Mouse (Mus musculus) heart, embryonic 14.5 days (tissue): ENCODE measurements around the gene Nek6. TPM values are rescaled to one million over a fixed set of nuclear protein-coding genes. Genes with fewer than 3 reads are reported as not detected.

Experiments used
- ATAC-seq: fragments of 200-750 bp; cut with Nextera tagmentation; 2 replicates; pipeline ENCODE4 v1.8.0; 2017; ENCODE audit warnings: low read depth, moderate TSS enrichment; ENCODE audit not compliant: insufficient number of reproducible peaks, insufficient read depth, low FRiP score
- H3K27ac ChIP-seq, 2 experiments: fragments of 200-500 bp in 1 of 2; fragments of 300-500 bp in 1 of 2; sonication (generic) in 1 of 2; replicated peaks in 1 of 2; 2 replicates each; pipeline ENCODE4 v1.5.1; 2012 to 2014; ENCODE audit warnings: low read depth in 2 of 2, low read length in 2 of 2, control low read depth in 1 of 2, mild to moderate bottlenecking in 1 of 2, mixed read lengths in 1 of 2; ENCODE audit not compliant: control insufficient read depth in 1 of 2, insufficient read depth in 1 of 2
- H3K27me3 ChIP-seq: fragments of 300-500 bp; sonication (generic); 2 replicates; pipeline ENCODE4 v1.6.1; 2014; ENCODE audit warnings: mild to moderate bottlenecking, low read length, control low read depth; ENCODE audit not compliant: control insufficient read depth, insufficient read depth
- H3K36me3 ChIP-seq: fragments of 300-500 bp; sonication (generic); 2 replicates; pipeline ENCODE4 v1.6.1; 2014; ENCODE audit warnings: mild to moderate bottlenecking, control low read depth, low read length, mixed read lengths; ENCODE audit not compliant: control insufficient read depth, insufficient read depth
- H3K4me1 ChIP-seq, 2 experiments: fragments of 200-500 bp in 1 of 2; fragments of 300-500 bp in 1 of 2; sonication (generic) in 1 of 2; 2 replicates each; pipeline ENCODE4 v1.6.1; 2012 to 2014; ENCODE audit warnings: low read length in 2 of 2, control low read depth in 1 of 2, mixed read lengths in 1 of 2; ENCODE audit not compliant: control insufficient read depth in 2 of 2, insufficient read depth in 2 of 2
- H3K4me2 ChIP-seq: fragments of 300-500 bp; sonication (generic); 2 replicates; pipeline ENCODE4 v1.6.1; 2014; ENCODE audit warnings: mild to moderate bottlenecking, low read length
- H3K4me3 ChIP-seq, 2 experiments: fragments of 200-500 bp in 1 of 2; fragments of 300-500 bp in 1 of 2; sonication (generic) in 1 of 2; 2 replicates each; pipeline ENCODE4 v1.5.1; 2012 to 2014; ENCODE audit warnings: low read length in 2 of 2, mild to moderate bottlenecking in 2 of 2, control low read depth in 1 of 2, low read depth in 1 of 2, moderate library complexity in 1 of 2; ENCODE audit not compliant: control insufficient read depth in 1 of 2, insufficient read depth in 1 of 2
- H3K9ac ChIP-seq: fragments of 300-500 bp; sonication (generic); 2 replicates; pipeline ENCODE4 v1.6.1; 2014; ENCODE audit warnings: mild to moderate bottlenecking, low read length
- H3K9me3 ChIP-seq: fragments of 300-500 bp; sonication (generic); 2 replicates; pipeline ENCODE4 v1.6.1; 2016; ENCODE audit warnings: low read length, control low read depth; ENCODE audit not compliant: control insufficient read depth
- WGBS: fragments of 180-500 bp; shearing (Covaris S2); extraction: QIAGEN DNeasy Blood & Tissue Kit; methylation state at CpG from one replicate; pipeline ENCODE4 v1.1.7; 2014; 5-methylcytosine and 5-hydroxymethylcytosine counted together
- polyA plus RNA-seq: library from polyadenylated mRNA; unstranded; fragments of >200 nt; fragmentation: Nextera tagmentation; extraction: Ambion mirVana; gene quantifications from 2 replicates; pipeline ENCODE4 v1.2.1, GENCODE M21; 2014

The Nek6 gene
- polyA plus RNA-seq, 1 experiment from 2014 or later, result 69.7 TPM

DNA sequence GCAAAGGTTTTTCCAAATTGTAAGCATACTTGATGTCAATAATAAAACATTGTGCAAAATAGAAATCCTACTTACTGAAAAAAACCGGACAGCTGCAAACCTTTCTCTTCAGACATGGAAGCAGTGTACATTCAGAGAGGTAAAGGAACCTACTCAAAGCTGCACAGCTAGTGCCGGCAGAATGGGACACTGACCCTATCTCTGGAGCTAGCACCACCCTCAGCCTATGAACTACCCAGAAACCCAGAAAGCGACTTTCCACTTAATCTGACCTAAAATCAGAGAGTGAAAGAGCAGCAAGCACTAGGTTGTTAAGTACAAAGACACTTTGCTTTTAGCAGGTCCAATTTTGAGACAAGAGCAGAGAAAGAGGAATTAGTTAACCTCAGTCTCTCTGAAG is 112.0 kb downstream of the Nek6 start:
- Histone ChIP-seq H3K9ac (no peak overlapping the region), H3K4me1 (no peaks in the 10 kb centered on the region), H3K27ac (no peak overlapping the region), H3K4me3 (no peak overlapping the region), H3K27me3 (no peaks in the 10 kb centered on the region), H3K36me3 (peaks cover 55% of the 10 kb centered on the region), H3K9me3 (no peaks in the 10 kb centered on the region), H3K4me2 (no peak overlapping the region)
- ATAC-seq, result no peak
- whole genome bisulfite sequencing, result 83% methylated on average over 3 of the region's 3 CpGs

DNA sequence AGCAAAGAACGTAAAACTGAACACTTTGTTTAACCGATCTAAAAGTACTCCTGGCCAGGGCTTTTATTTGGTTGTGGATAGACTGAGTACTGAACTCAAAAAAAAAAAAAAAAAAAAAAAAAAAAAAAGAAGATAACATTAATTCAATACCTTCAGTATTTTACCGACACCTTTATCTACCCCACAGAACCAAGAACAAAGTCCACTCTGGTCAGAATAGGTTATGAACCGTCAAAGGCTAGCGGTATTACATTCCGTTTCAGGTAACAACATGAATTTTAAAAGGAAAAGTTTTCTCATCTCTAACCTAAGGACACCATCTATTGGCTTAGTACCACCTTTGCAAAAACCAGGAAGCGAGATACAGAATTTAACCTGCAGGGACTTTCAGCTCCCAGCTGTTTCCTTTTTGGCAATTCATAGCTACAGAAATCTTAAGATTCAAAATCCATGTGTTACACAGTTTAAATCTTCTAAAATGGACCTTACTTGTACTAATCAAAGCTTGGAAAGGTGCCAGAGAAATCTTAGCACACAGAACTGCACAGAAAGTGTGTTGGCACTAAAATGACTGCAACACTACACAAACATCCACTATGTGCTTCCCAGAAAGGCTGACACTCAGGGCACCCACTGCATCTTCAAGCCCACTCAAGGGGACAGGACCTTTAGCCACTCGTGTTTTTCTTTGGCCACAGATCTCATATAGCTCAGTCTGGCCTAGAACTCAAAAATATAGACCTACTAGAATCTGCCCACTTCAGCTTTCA is 112.6 kb downstream of the Nek6 start:
- H3K27ac ChIP-seq, result no peak overlapping the region
- no peak overlapping the region for H3K4me3 ChIP-seq
- WGBS, result 87% methylated on average over 8 of the region's 8 CpGs
- ATAC-seq, result no peak
- H3K9ac ChIP-seq, result no peak overlapping the region
- no peaks in the 10 kb centered on the region for H3K27me3 ChIP-seq
- H3K4me1 ChIP-seq, result no peaks in the 10 kb centered on the region
- H3K36me3 ChIP-seq, result peaks cover 61% of the 10 kb centered on the region
- H3K9me3 ChIP-seq, result no peaks in the 10 kb centered on the region
- H3K4me2 ChIP-seq, result no peak overlapping the region

- Histone ChIP-seq H3K9ac (no peak overlapping the region), H3K36me3 (peaks cover 85% of the 10 kb centered on the region), H3K4me1 (no peaks in the 10 kb centered on the region), H3K4me2 (no peak overlapping the region), H3K9me3 (no peaks in the 10 kb centered on the region), H3K27ac (no peak overlapping the region), H3K27me3 (no peaks in the 10 kb centered on the region), H3K4me3 (no peak overlapping the region)
- WGBS, result 91% methylated on average over 4 of the region's 4 CpGs
- ATAC-seq, result no peak
These were observed 117.4 kb downstream of the Nek6 start for GRCm38 (mm10) chr2:38628801-38629200.

DNA sequence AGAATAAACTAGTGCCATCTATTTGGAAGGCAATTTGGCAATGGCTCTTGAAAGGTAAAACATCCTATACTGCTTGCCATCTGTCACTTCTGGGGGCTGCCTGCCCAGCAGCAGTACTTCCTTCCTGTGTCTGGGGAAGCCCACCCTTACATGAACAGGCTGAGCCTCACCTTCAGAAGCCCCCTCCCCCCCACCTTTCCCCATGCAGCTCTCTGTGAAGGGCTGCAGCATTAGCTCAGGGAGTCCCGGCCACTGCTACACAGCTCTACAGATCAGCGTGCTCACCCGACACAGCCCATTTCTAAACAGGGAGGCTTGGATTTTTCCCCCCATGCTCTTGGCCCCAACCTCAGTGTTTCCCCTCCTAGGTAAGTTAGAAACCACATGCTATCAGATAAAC is 118.0 kb downstream of the Nek6 start:
- Histone ChIP-seq H3K4me3 (no peak overlapping the region), H3K4me2 (no peak overlapping the region), H3K9me3 (no peaks in the 10 kb centered on the region), H3K27me3 (no peaks in the 10 kb centered on the region), H3K36me3 (peaks cover 91% of the 10 kb centered on the region), H3K9ac (no peak overlapping the region), H3K4me1 (no peaks in the 10 kb centered on the region), H3K27ac (no peak overlapping the region)
- WGBS, result 97% methylated on average over 3 of the region's 3 CpGs
- no peak for ATAC-seq

- Histone ChIP-seq H3K36me3 (peaks cover 97% of the 10 kb centered on the region), H3K9me3 (no peaks in the 10 kb centered on the region), H3K4me2 (no peak overlapping the region), H3K4me1 (no peaks in the 10 kb centered on the region), H3K27me3 (no peaks in the 10 kb centered on the region), H3K9ac (no peak overlapping the region), H3K27ac (no peak overlapping the region), H3K4me3 (no peak overlapping the region)
- no peak for ATAC-seq
- WGBS, result 89% methylated on average over 2 of the region's 2 CpGs
These were observed 119.1 kb downstream of the Nek6 start for GRCm38 (mm10) chr2:38630574-38630973.

- H3K4me2 ChIP-seq, result no peak overlapping the region
- H3K4me1 ChIP-seq, result peaks cover 0 to 3% of the 10 kb centered on the region in 2 experiments; a peak in 2 of 4 replicates
- no peak overlapping the region for H3K27ac ChIP-seq
- H3K36me3 ChIP-seq, result peaks cover 93% of the 10 kb centered on the region
- no peak for ATAC-seq
- no peak overlapping the region for H3K4me3 ChIP-seq
- H3K9me3 ChIP-seq, result no peaks in the 10 kb centered on the region
- no peaks in the 10 kb centered on the region for H3K27me3 ChIP-seq
- 81% methylated on average over 4 of the region's 4 CpGs for whole genome bisulfite sequencing
- H3K9ac ChIP-seq, result no peak overlapping the region
These were observed 126.3 kb downstream of the Nek6 start for GRCm38 (mm10) chr2:38637716-38638267.

- Histone ChIP-seq H3K9me3 (no peaks in the 10 kb centered on the region), H3K36me3 (peaks cover 53% of the 10 kb centered on the region), H3K4me2 (no peak overlapping the region), H3K4me3 (no peak overlapping the region), H3K4me1 (peaks cover 3 to 11% of the 10 kb centered on the region in 2 experiments; a peak in 3 of 4 replicates), H3K9ac (no peak overlapping the region), H3K27me3 (no peaks in the 10 kb centered on the region), H3K27ac (no peak overlapping the region)
- WGBS, result 93% methylated on average over 1 of the region's 1 CpGs
- ATAC-seq, result no peak
These were observed 130.3 kb downstream of the Nek6 start for GRCm38 (mm10) chr2:38641761-38642160.
